Mouse (Mus musculus) lung, embryonic 14.5 days (tissue): ENCODE measurements around the gene Glud1. TPM values are rescaled to one million over a fixed set of nuclear protein-coding genes. Genes with fewer than 3 reads are reported as not detected.

Source experiments
- ATAC-seq: fragments of 200-750 bp; cut with Nextera tagmentation; 2 replicates; pipeline ENCODE4 v1.8.0; 2017; ENCODE audit warnings: mild to moderate bottlenecking, moderate TSS enrichment, moderate library complexity; ENCODE audit not compliant: insufficient read depth
- DNase-seq: peaks from one replicate; pipeline ENCODE4 v3.0.0-alpha.2; 2015
- H3K27ac ChIP-seq: fragments of 300-500 bp; sonication (generic); 2 replicates; pipeline ENCODE4 v1.5.1; 2014; ENCODE audit warnings: low read depth, mild to moderate bottlenecking, moderate library complexity
- H3K27me3 ChIP-seq: fragments of 300-500 bp; sonication (generic); 2 replicates; pipeline ENCODE4 v1.6.1; 2014; ENCODE audit warnings: low read length, control low read depth; ENCODE audit not compliant: insufficient read depth
- H3K36me3 ChIP-seq: fragments of 300-500 bp; sonication (generic); 2 replicates; pipeline ENCODE4 v1.6.1; 2014; ENCODE audit warnings: control low read depth; ENCODE audit not compliant: insufficient read depth
- H3K4me1 ChIP-seq: fragments of 300-500 bp; sonication (generic); 2 replicates; pipeline ENCODE4 v1.6.1; 2014; ENCODE audit warnings: antibody characterized with exemption, control low read depth; ENCODE audit not compliant: insufficient read depth
- H3K4me2 ChIP-seq: fragments of 300-500 bp; sonication (generic); 2 replicates; pipeline ENCODE4 v1.6.1; 2014; ENCODE audit warnings: mild to moderate bottlenecking
- H3K4me3 ChIP-seq: fragments of 300-500 bp; sonication (generic); 2 replicates; pipeline ENCODE4 v1.5.1; 2014; ENCODE audit warnings: low read depth, low read length
- H3K9ac ChIP-seq: fragments of 300-500 bp; sonication (generic); 2 replicates; pipeline ENCODE4 v1.6.1; 2014
- H3K9me3 ChIP-seq: fragments of 300-500 bp; sonication (generic); 2 replicates; pipeline ENCODE4 v1.6.1; 2016; ENCODE audit warnings: low read depth, low read length, control low read depth
- CTCF ChIP-seq: IDR thresholded peaks from 2 replicates; pipeline ENCODE4 v1.5.1; 2016; ENCODE audit warnings: antibody characterized with exemption, low read depth
- WGBS: fragments of 180-500 bp; shearing (Covaris S2); extraction: QIAGEN DNeasy Blood & Tissue Kit; methylation state at CpG from one replicate; pipeline ENCODE4 v1.1.7; 2014; 5-methylcytosine and 5-hydroxymethylcytosine counted together
- polyA plus RNA-seq: library from polyadenylated mRNA; unstranded; fragments of >200 nt; fragmentation: Nextera tagmentation; extraction: Ambion mirVana; gene quantifications from 2 replicates; pipeline ENCODE4 v1.2.1, GENCODE M21; 2014

The Glud1 gene
- polyA plus RNA-seq, 1 experiment from 2014 or later, result 84.2 TPM

- Histone ChIP-seq H3K27me3 (no peaks in the 10 kb centered on the region), H3K9ac (no peak overlapping the region), H3K4me3 (no peak overlapping the region), H3K36me3 (peaks cover 30% of the 10 kb centered on the region), H3K9me3 (no peaks in the 10 kb centered on the region), H3K27ac (no peak overlapping the region), H3K4me2 (no peak overlapping the region), H3K4me1 (no peaks in the 10 kb centered on the region)
- no peak for TF ChIP-seq CTCF
- DNase-seq (no peak), ATAC-seq (no peak)
These were observed 7.6 kb downstream of the Glud1 start for GRCm38 (mm10) chr14:34318113-34318512.

DNA sequence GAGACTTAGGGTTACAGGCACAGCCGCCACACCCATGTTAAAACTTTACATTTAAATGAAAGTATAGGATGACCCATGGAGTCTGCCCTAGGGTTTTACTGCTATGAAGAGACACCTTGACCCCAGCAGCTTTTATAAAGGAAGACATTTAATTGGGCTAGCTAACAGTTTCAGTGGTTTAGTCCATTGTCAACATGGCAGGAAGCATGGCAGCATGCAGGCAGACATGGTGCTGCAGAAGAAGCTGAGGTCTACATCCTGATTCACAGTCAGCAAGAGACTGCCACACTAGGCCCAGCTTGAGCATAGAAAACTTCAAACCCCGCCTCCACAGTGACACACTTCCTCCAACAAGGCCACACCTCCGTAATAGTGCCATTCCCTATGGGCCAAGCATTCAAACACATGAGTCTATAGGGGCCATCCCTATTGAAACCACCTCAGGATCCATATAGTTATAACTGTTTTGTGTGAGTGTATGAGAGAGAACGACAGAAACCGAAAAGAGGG, 13.1 kb downstream of the Glud1 start:
- WGBS, result 92% methylated on average over 5 of the region's 5 CpGs
- DNase-seq, result no peak

GRCm38 (mm10) chr14:34326606-34327005, 16.1 kb downstream of the Glud1 start:
- TF ChIP-seq CTCF, result no peak
- WGBS, result 85% methylated on average over 3 of the region's 3 CpGs

More for the DNA sequence above, 13.1 kb downstream of the Glud1 start:
- Histone ChIP-seq H3K4me3 (no peak overlapping the region), H3K9me3 (no peaks in the 10 kb centered on the region), H3K27ac (no peak overlapping the region), H3K9ac (no peak overlapping the region), H3K27me3 (no peaks in the 10 kb centered on the region), H3K36me3 (peaks cover 66% of the 10 kb centered on the region), H3K4me2 (no peak overlapping the region), H3K4me1 (no peaks in the 10 kb centered on the region)
- ATAC-seq, result no peak
- TF ChIP-seq CTCF, result no peak

GRCm38 (mm10) chr14:34327618-34328017, 17.1 kb downstream of the Glud1 start:
- H3K36me3 ChIP-seq, result peaks cover 81% of the 10 kb centered on the region
- H3K4me3 ChIP-seq, result no peak overlapping the region
- WGBS, result 76% methylated on average over 1 of the region's 1 CpGs
- no peak overlapping the region for H3K9ac ChIP-seq
- no peaks in the 10 kb centered on the region for H3K27me3 ChIP-seq
- H3K9me3 ChIP-seq, result no peaks in the 10 kb centered on the region
- ATAC-seq (no peak), DNase-seq (no peak)
- H3K4me2 ChIP-seq, result no peak overlapping the region
- H3K4me1 ChIP-seq, result no peaks in the 10 kb centered on the region
- TF ChIP-seq CTCF, result no peak
- no peak overlapping the region for H3K27ac ChIP-seq

More at GRCm38 (mm10) chr14:34326606-34327005, 16.1 kb downstream of the Glud1 start:
- Histone ChIP-seq H3K4me3 (no peak overlapping the region), H3K4me2 (no peak overlapping the region), H3K9me3 (no peaks in the 10 kb centered on the region), H3K27me3 (no peaks in the 10 kb centered on the region), H3K36me3 (peaks cover 75% of the 10 kb centered on the region), H3K9ac (no peak overlapping the region), H3K4me1 (no peaks in the 10 kb centered on the region), H3K27ac (no peak overlapping the region)
- ATAC-seq, result no peak
- DNase-seq, result no peak

GRCm38 (mm10) chr14:34330657-34331158, 20.2 kb downstream of the Glud1 start:
- TF ChIP-seq CTCF, result no peak
- ATAC-seq, result no peak
- Histone ChIP-seq H3K4me3 (no peak overlapping the region), H3K27me3 (no peaks in the 10 kb centered on the region), H3K27ac (no peak overlapping the region), H3K36me3 (peaks cover 85% of the 10 kb centered on the region), H3K9ac (no peak overlapping the region), H3K9me3 (no peaks in the 10 kb centered on the region), H3K4me2 (no peak overlapping the region), H3K4me1 (no peaks in the 10 kb centered on the region)
- WGBS, result 92% methylated on average over 9 of the region's 9 CpGs
- DNase-seq, result no peak

- no peak for ATAC-seq
- TF ChIP-seq CTCF, result no peak
- Histone ChIP-seq H3K27me3 (no peaks in the 10 kb centered on the region), H3K4me1 (no peaks in the 10 kb centered on the region), H3K27ac (no peak overlapping the region), H3K36me3 (peaks cover 86% of the 10 kb centered on the region), H3K4me2 (no peak overlapping the region), H3K9ac (no peak overlapping the region), H3K4me3 (no peak overlapping the region), H3K9me3 (no peaks in the 10 kb centered on the region)
- DNase-seq, result no peak
- WGBS, result 82% methylated on average over 3 of the region's 3 CpGs
These were observed 21.4 kb downstream of the Glud1 start for GRCm38 (mm10) chr14:34331886-34332285.

DNA sequence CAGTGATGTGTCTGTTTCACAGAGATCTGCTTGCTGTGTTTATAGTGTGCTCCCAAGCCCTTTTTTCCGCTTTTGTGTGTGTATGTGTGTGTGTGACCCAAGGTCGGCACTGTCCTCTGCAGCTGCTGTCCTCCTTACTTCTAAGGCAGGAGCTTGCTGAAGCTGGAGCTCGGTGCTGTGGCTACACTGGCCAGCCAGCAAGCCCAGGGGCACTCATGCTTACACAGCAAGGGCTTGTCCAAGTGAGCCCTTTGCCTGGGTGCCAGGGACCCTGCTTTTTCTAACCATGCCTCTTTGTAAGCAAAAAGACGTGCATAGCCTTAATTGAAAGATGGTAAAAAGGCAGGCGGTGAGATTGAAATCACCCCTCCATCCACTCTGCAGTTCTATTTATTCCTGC, 21.9 kb downstream of the Glud1 start:
- Histone ChIP-seq H3K27ac (no peak overlapping the region), H3K36me3 (peaks cover 87% of the 10 kb centered on the region), H3K4me3 (no peak overlapping the region), H3K9ac (no peak overlapping the region), H3K4me1 (no peaks in the 10 kb centered on the region), H3K9me3 (no peaks in the 10 kb centered on the region), H3K4me2 (no peak overlapping the region), H3K27me3 (no peaks in the 10 kb centered on the region)
- ATAC-seq, result no peak
- TF ChIP-seq CTCF, result no peak
- WGBS, result 79% methylated on average over 5 of the region's 5 CpGs
- DNase-seq, result no peak

- H3K4me3 ChIP-seq, result no peak overlapping the region
- no peak overlapping the region for H3K27ac ChIP-seq
- H3K9ac ChIP-seq, result no peak overlapping the region
- no peak overlapping the region for H3K4me2 ChIP-seq
- no peak for TF ChIP-seq CTCF
- H3K4me1 ChIP-seq, result no peaks in the 10 kb centered on the region
- no peaks in the 10 kb centered on the region for H3K9me3 ChIP-seq
- 59% methylated on average over 1 of the region's 1 CpGs for WGBS
- peaks cover 89% of the 10 kb centered on the region for H3K36me3 ChIP-seq
- DNase-seq, result no peak
- no peaks in the 10 kb centered on the region for H3K27me3 ChIP-seq
- ATAC-seq, result no peak
These were observed 28.9 kb downstream of the Glud1 start for GRCm38 (mm10) chr14:34339446-34339845.
